Mouse (Mus musculus) brown adipose tissue, adult 24 weeks (tissue): ENCODE measurements around the gene Ccdc82. TPM values are rescaled to one million over a fixed set of nuclear protein-coding genes. Genes with fewer than 3 reads are reported as not detected.

Experiments used
- H3K27ac ChIP-seq: fragments of 200-500 bp; replicated peaks from 2 replicates; pipeline ENCODE4 v1.5.1; 2012; ENCODE audit warnings: low read depth, mild to moderate bottlenecking, low read length
- H3K4me1 ChIP-seq: fragments of 200-500 bp; 2 replicates; pipeline ENCODE4 v1.6.1; 2012; ENCODE audit warnings: low read length, mixed read lengths; ENCODE audit not compliant: control insufficient read depth, insufficient read depth, insufficient read length
- H3K4me3 ChIP-seq: fragments of 200-500 bp; 2 replicates; pipeline ENCODE4 v1.5.1; 2012; ENCODE audit warnings: low read depth, mild to moderate bottlenecking, low read length, moderate library complexity; ENCODE audit not compliant: insufficient read depth
- polyA plus RNA-seq: library from polyadenylated mRNA; stranded (reverse); fragments of >200 nt; gene quantifications from 2 replicates; pipeline ENCODE4 v1.2.4, GENCODE M21; 2012; ENCODE audit not compliant: missing spikeins, insufficient read depth, insufficient read length

Gene Ccdc82
- polyA plus RNA-seq, 1 experiment, result 5.5 TPM

- Histone ChIP-seq H3K4me3 (no peak overlapping the region), H3K27ac (no peak overlapping the region), H3K4me1 (no peaks in the 10 kb centered on the region)
Measured at GRCm38 (mm10) chr9:13287482-13287881, 40.7 kb downstream of the Ccdc82 start.

DNA sequence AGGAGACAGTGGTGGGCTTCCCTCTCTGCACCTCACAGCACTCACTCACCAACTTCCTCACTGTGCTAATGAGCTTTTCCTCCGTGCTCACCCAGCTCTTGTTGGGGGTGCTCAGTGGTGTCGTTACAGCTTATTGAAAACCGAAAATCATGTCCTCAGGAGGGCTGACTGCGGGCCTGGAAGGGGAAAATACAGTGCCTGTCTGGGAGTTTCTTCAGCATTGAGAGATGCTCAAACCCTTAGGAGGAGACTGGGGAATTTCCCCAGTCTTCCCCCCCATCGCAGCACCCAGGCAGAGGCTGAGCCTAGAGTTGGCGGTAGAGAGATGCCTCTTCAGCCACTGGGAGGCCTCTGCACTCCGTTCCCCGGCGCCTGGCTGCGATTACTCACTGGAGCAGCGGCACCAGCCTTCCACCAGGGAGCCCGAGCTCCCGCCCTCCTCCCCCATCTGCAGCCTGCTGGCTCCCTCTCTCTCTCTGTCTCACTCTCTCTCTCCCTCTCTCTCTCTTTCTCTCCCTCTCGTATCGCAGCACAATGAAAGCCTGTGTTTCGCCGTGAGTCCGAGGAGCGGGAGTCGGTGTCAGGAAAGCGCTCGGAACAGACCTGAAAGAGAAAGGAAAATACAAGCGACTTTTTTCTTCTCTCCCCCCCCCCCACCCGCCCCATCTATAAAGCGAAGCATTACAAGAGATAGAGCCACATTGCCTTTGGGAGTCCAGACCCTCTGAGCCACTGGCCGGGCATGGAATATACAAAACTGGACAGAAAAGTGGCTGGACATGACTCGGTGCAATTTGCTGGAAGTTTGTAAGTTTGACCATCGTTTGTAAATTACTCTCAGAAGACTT lies 49.7 kb downstream of the Ccdc82 start:
- Histone ChIP-seq H3K27ac (peak overlapping the region; percentile 94), H3K4me3 (peak overlapping the region; percentile 98), H3K4me1 (peaks cover 9% of the 10 kb centered on the region)

- Histone ChIP-seq H3K4me1 (peaks cover 11% of the 10 kb centered on the region), H3K27ac (peak overlapping the region; percentile 94), H3K4me3 (peak overlapping the region; percentile 98)
Measured at GRCm38 (mm10) chr9:13297122-13297667, 50.4 kb downstream of the Ccdc82 start.

DNA sequence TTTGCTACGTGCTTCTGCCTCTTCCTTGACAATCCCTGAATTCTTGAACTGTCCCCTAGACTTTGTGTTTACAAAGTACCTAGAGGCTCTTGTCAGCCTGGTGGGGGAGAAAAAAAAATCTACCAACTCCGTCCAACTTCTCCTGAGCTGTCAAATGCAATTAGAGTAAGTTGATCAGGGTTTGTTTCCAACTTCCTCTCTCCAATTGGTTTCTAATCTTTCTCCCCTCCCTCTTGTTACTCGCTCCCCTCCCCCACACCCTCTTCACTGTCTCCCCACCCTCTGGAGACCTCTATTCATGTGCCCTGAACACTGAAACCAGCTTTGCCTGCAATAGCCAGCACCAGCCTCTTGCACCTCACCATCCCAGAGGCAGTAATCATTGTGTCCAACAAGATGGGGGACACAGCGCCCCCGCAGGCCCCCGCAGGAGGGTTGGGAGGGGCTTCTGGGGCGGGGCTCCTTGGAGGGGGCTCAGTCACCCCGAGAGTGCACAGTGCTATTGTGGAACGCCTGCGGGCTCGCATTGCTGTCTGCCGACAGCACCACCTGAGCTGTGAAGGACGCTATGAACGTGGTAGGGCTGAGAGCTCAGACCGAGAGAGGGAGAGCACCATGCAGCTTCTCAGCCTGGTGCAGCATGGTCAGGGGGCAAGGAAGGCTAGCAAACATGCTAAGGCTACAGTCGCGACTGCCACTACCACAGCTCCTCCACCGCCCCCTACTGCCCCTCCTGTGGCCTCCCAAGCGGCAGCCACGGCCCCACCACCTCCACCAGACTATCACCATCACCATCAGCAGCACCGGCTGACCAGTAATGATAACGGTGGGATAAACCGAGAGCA lies 51.1 kb downstream of the Ccdc82 start, which contains the start of gene Maml2:
TSS of gene Maml2 (plus strand) at position 290 of the 845 bp plus-strand sequence.
- H3K4me1 ChIP-seq, result peaks cover 14% of the 10 kb centered on the region
- H3K27ac ChIP-seq, result peak within 1 kb of the TSS; percentile 94
- H3K4me3 ChIP-seq, result peak within 1 kb of the TSS; percentile 98

GRCm38 (mm10) chr9:13298513-13298878 lies 51.7 kb downstream of the Ccdc82 start:
- peaks cover 14% of the 10 kb centered on the region for H3K4me1 ChIP-seq
- H3K4me3 ChIP-seq, result peak overlapping the region; percentile 98
- peak overlapping the region; percentile 73 for H3K27ac ChIP-seq

GRCm38 (mm10) chr9:13299190-13299589 lies 52.4 kb downstream of the Ccdc82 start:
- Histone ChIP-seq H3K4me1 (peaks cover 19% of the 10 kb centered on the region), H3K27ac (peak overlapping the region; percentile 73), H3K4me3 (peak overlapping the region; percentile 98)

DNA sequence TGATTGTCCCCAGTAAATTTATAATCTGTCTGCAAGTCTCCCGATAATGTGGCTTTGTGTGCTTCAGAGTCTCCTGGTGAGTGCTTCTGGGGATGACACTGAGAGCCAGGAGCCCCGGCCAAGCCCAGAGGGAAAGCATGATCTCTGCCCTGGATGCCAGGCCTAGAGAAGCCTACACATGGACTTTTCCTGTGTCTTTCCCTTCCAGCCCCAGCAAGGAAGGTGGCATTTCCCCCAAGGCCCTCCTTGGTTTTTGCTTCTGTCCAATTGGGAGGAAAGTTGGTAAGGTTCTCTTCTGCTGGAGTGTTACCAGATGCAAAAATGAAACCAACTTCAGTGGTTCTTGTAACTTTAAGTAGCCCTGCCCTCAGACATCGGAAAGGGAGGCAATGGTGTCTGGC lies 53.3 kb downstream of the Ccdc82 start:
- peak overlapping the region; percentile 98 for H3K4me3 ChIP-seq
- peak overlapping the region; percentile 73 for H3K27ac ChIP-seq
- peaks cover 23% of the 10 kb centered on the region for H3K4me1 ChIP-seq

DNA sequence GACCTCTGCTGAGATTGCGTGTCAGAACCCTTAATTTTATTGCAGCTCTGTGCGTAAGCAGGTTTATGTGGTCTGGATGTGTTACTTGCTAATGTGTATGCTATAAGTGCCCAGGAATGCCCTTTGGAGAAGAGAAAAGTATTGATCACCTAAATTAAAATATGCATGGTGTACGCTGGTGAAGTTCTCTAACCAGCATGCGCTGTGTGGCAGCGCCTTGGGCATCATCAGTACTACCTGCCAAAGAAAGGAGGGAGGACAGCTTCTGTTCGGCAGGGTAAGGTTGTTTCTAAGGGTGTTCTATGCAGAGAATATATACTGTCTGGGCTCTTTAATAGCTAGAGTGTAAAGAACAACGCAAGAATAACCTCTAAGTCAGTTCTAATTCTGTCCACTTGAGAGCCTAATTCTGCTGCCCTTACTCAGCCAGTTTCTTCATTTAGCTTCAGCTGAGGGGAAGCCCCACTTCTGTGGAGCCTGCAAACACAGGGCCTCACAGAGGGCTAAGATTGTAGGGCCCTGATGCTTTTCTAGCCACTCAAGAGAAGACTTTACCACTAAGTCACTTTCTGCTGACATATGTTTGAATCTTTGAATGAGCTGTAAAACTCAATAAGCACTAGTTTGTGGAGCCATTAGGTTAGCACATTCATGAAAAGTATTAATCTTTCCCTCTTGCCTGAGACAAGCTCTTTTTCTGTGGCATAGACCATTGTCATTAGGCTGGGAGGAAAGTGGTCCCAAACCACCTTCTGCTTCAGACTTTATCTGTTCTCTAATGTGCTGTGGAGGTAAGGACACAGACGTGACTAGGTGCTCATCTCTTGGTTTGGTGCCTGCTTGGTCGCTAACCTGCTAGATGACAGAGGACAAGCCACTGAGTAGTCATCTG lies 54.4 kb downstream of the Ccdc82 start:
- Histone ChIP-seq H3K4me1 (peaks cover 23% of the 10 kb centered on the region), H3K4me3 (peak overlapping the region; percentile 98), H3K27ac (peak overlapping the region; percentile 73; the same call in 1 of the 2 replicates)

GRCm38 (mm10) chr9:13302183-13302825 lies 55.5 kb downstream of the Ccdc82 start:
- H3K4me1 ChIP-seq, result peaks cover 28% of the 10 kb centered on the region
- H3K27ac ChIP-seq, result peak overlapping the region; percentile 10; the same call in 1 of the 2 replicates
- no peak overlapping the region for H3K4me3 ChIP-seq

DNA sequence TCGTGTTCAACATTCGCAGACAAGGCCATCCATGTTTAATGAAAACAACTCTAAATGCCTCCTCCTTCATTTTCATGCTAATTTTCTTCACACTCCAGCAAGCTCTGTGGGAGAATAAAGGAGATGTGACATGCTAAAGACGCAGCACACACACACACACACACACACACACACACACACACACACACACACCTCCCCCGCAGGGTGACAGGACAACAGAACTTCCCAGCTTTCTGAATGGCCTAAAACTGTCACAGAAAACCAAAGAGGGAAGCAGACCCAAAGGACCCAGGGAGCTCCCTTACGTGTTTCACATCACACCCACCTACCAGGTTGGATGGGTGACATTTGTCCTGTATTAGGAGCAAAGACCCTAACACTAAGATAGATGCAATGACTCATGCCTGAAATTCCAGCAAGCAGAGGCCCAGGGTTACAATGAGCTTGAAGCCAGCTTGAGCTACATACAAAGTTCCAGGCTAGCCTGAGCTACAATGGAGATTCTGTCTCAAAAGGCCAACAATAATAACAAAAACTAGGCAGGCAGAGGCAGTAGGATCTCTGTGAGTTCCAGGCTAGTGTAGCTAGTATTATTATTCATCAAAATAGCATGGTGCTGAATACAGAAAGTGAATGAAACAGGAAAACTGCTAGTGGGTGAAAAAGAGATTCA lies 56.5 kb downstream of the Ccdc82 start:
- Histone ChIP-seq H3K4me3 (no peak overlapping the region), H3K27ac (no peak overlapping the region), H3K4me1 (peaks cover 28% of the 10 kb centered on the region)

- Histone ChIP-seq H3K4me3 (peak overlapping the region; percentile 34), H3K27ac (no peak overlapping the region; the same call in 1 of the 2 replicates), H3K4me1 (peaks cover 22% of the 10 kb centered on the region; the same call in 1 of the 2 replicates)
Measured at GRCm38 (mm10) chr9:13303976-13304375, 57.2 kb downstream of the Ccdc82 start.

DNA sequence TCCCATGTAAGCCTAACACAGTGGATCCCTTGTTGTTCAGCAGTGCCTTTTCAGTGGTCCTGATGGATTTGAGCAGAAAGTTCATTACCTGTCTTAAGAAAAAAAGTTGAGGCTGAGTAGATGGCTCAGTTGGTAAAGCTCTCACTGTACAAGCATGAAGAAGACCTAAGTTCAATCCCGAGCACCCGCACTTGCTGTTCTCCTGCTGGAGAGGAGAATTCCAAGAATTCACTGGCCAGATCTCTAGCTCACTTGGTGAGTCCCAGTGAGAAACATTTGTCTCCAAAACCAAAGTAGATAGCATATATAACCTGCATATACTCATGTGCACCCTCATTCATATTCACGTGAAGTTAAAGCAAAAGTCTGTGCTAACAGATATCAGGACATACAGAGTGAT lies 59.7 kb downstream of the Ccdc82 start:
- peaks cover 18% of the 10 kb centered on the region for H3K4me1 ChIP-seq
- no peak overlapping the region for H3K4me3 ChIP-seq
- H3K27ac ChIP-seq, result no peak overlapping the region

DNA sequence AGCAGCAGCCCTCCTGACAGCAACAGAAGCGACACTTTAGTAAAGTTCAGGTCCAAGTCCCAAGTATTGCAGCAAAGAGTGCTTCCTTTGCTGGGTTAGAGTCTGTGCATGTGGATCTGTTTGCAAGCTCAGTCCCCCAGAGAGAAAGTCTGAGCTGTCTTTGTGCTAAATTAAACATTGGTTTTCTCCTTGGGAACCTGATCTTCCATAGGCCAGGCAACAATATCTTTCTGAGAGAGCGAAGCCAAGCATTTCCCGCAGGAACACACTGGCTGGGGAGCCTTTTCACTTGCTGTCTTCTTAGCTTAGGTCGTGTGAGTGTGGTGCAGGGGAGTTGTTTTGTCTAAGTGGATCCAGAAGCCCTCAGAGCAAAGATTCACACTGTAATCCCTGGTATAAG lies 60.5 kb downstream of the Ccdc82 start:
- Histone ChIP-seq H3K4me3 (no peak overlapping the region), H3K27ac (no peak overlapping the region), H3K4me1 (peaks cover 19% of the 10 kb centered on the region)
